Mouse (Mus musculus): ENCODE results near the gene Nab1.

DNA sequence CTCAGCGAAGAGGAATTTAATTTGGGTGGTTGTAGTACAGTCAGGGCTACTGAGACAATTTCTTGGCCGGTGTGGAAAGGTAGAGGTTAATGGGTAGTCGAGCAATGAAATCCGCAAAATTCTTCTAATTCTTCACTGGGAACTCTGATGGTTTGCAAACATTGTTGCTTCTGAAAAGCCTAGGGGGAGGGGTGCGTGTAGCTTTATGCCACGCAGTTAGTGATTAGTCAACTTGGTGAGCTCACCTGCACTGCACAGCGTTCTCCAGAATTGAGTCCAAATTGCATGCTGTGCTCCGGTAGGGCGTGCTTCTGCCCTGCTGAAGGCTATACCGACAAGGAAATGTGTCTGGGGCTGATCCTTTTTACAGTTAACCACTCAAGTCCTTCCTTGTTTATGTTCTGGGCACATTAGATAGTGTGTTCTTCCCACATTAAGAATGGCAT lies 1.2 kb upstream of the Nab1 start:
- TF ChIP-seq CTCF (IDR thresholded peaks at IDR 0.05; ENCODE audit: borderline replicate concordance, insufficient read depth, low read length) (no peak), POLR2A (IDR thresholded peaks at IDR 0.05; ENCODE audit: low read depth, low read length) (no peak)

All from embryonic fibroblast, embryonic 13.5 days (primary cell).